ENCODE assay signal across 9 mouse cellular contexts in genomic region chr8:83893915-83894314, GRCm38 (mm10). TPM values are rescaled to one million over a fixed set of nuclear protein-coding genes. Genes with fewer than 3 reads are reported as not detected.
DNase-seq lines count a peak whose midpoint lies in the region; ATAC-seq and TF ChIP-seq lines count a peak whose summit lies in the region.
"Had no signal": no experiment of that assay in that cellular context is flagged by ENCODE, and none has a peak within 500 bp of the region (broad histone marks: within the 10 kb centered on the region; RNA-seq: fewer than 3 reads in every experiment).

No protein-coding gene starts in this region.

- peak; percentile 68 to 83 for DNase-seq in heart, adult 2 months
- DNase-seq in heart, embryonic 10.5 days (ENCODE audit: low spot score), result no peak
- peak; percentile 79 to 87 for DNase-seq in CD8-positive naive resting alpha-beta T cell, adult 2 months (ENCODE audit: low read depth in 2 of 2, low spot score in 2 of 2)
- DNase-seq in c-Kit-positive CD71-positive TER-119-negative erythroid progenitor cells, embryonic 14.5 days (ENCODE audit: low read depth), result peak; percentile 57
- DNase-seq in frontal cortex, postnatal 36 days (ENCODE audit: low spot score in 2 of 2), result peak; percentile 87
- peak; percentile 75 to 94 for DNase-seq in layer of hippocampus, postnatal 25 days (ENCODE audit: extremely low spot score in 1 of 2, low spot score in 1 of 2)
- peak; percentile 58 for DNase-seq in midbrain, postnatal 0 days (ENCODE audit: low spot score)
- peak; percentile 90 for DNase-seq in testis, postnatal 10 days (ENCODE audit: low spot score)

- no peaks in the 10 kb centered on the region for H3K9me3 ChIP-seq in heart, embryonic 10.5 days
- H3K9me3 ChIP-seq in midbrain, postnatal 0 days (ENCODE audit: low read length), result no peaks in the 10 kb centered on the region
- H3K9me3 ChIP-seq: limb, embryonic 13.5 days had no signal

- H3K4me3 ChIP-seq in heart, adult 2 months, result no peak overlapping the region
- no peak overlapping the region for H3K4me3 ChIP-seq in heart, embryonic 10.5 days
- no peak overlapping the region for H3K4me3 ChIP-seq in midbrain, postnatal 0 days (ENCODE audit: low read depth, low read length)
- H3K4me3 ChIP-seq: limb, embryonic 13.5 days had no signal

- intact Hi-C loops in heart, adult 2 months (cut with DNase I), result loop anchor here (1.0 to 2.0 kb wide), 2 partner anchors 169 to 232 kb away; no protein-coding TSS in a partner anchor

- H3K9ac ChIP-seq in heart, adult 2 months (ENCODE audit: low read depth, low read length), result no peak overlapping the region
- H3K9ac ChIP-seq in midbrain, postnatal 0 days (replicated peaks; ENCODE audit: low read length, poor library complexity, severe bottlenecking), result no peak overlapping the region
- H3K9ac ChIP-seq: limb, embryonic 13.5 days had no signal

- TF ChIP-seq CTCF in heart, adult 2 months (IDR thresholded peaks at IDR 0.05), result peak; percentile 90
- TF ChIP-seq CTCF in midbrain, postnatal 0 days (IDR thresholded peaks at IDR 0.05), result peak; percentile 90

- no peak overlapping the region for H3K4me2 ChIP-seq in midbrain, postnatal 0 days (ENCODE audit: low read depth, low read length, poor library complexity, severe bottlenecking)
- H3K4me2 ChIP-seq: limb, embryonic 13.5 days had no signal

- no peak for TF ChIP-seq POLR2A in heart, adult 2 months (IDR thresholded peaks at IDR 0.05; ENCODE audit: insufficient read depth, low read depth, low read length)

- H3K4me1 ChIP-seq in heart, adult 2 months (ENCODE audit: control insufficient read depth, insufficient read depth, low read length), result no peaks in the 10 kb centered on the region
- H3K4me1 ChIP-seq in heart, embryonic 10.5 days, result peaks cover 15% of the 10 kb centered on the region
- no peaks in the 10 kb centered on the region for H3K4me1 ChIP-seq in midbrain, postnatal 0 days (ENCODE audit: insufficient read depth, low read length)

- no peaks in the 10 kb centered on the region for H3K79me2 ChIP-seq in heart, adult 2 months (replicated peaks; ENCODE audit: control insufficient read depth, insufficient read depth, low read length)

- WGBS in heart, adult 2 months, result under 1% methylated on average over 5 of the region's 5 CpGs
- 2% methylated on average over 5 of the region's 5 CpGs for WGBS in heart, embryonic 10.5 days
- 3% methylated on average over 5 of the region's 5 CpGs for WGBS in midbrain, postnatal 0 days

- TF ChIP-seq EP300 in heart, adult 2 months (IDR thresholded peaks at IDR 0.05; ENCODE audit: insufficient read depth, low read depth, low read length), result 0 out of 2 replicates have a peak, but pooled peaks have one; percentile 41

- H3K36me3 ChIP-seq in heart, adult 2 months (ENCODE audit: control insufficient read depth, insufficient read depth, low read length), result no peaks in the 10 kb centered on the region
- no peaks in the 10 kb centered on the region for H3K36me3 ChIP-seq in heart, embryonic 10.5 days
- H3K36me3 ChIP-seq in midbrain, postnatal 0 days (ENCODE audit: insufficient read depth, low read length), result no peaks in the 10 kb centered on the region
- H3K36me3 ChIP-seq: limb, embryonic 13.5 days had no signal

- no peak overlapping the region for H3K27ac ChIP-seq in heart, adult 2 months
- H3K27ac ChIP-seq in heart, embryonic 10.5 days, result no peak overlapping the region
- no peak overlapping the region for H3K27ac ChIP-seq in midbrain, postnatal 0 days (ENCODE audit: low read depth, low read length)
- H3K27ac ChIP-seq: limb, embryonic 13.5 days had no signal

- no peak for ATAC-seq in midbrain, postnatal 0 days (ENCODE audit: low FRiP score)

- no peaks in the 10 kb centered on the region for H3K27me3 ChIP-seq in heart, adult 2 months (ENCODE audit: control insufficient read depth, insufficient read depth, low read length)
- peaks cover 49% of the 10 kb centered on the region for H3K27me3 ChIP-seq in heart, embryonic 10.5 days (ENCODE audit: insufficient read depth, poor library complexity, severe bottlenecking)
- H3K27me3 ChIP-seq in midbrain, postnatal 0 days (ENCODE audit: insufficient read depth, low read length), result no peaks in the 10 kb centered on the region

RNA-seq across cellular contexts. Expression of gene Adgrl1, which starts 6.0 kb away (rescaled TPM):
- total RNA-seq in heart, adult 2 months (2021), result 10 to 100 TPM; 11.3 to 12.9 TPM
- polyA plus RNA-seq in heart, adult 2 months (2012; rRNA removed), result 33.8 and 45.8 TPM in 2 replicates
- 8.5 and 12.0 TPM in 2 replicates for polyA plus RNA-seq in heart, embryonic 10.5 days (2016; fragmentation: Nextera tagmentation; extraction: Ambion mirVana)
- total RNA-seq in layer of hippocampus, postnatal 25 days (2021), result 100 to 1,000 TPM; 315 to 348 TPM
- 394 and 593 TPM in 2 replicates for total RNA-seq in midbrain, postnatal 0 days (2014; rRNA removed)
- polyA plus RNA-seq in midbrain, postnatal 0 days (2015; fragmentation: Nextera tagmentation; extraction: Ambion mirVana), result 55.5 and 55.9 TPM in 2 replicates

Comparison
In these comparisons a context has a peak if more than half of its experiments do, and no peak if none do; other contexts are left out.
1. RNA of gene Adgrl1, which starts 6.0 kb away (total RNA-seq): 394 to 593 TPM in midbrain, postnatal 0 days and 315 to 348 TPM in layer of hippocampus, postnatal 25 days; 11.3 to 12.9 TPM in heart, adult 2 months; every median in the first group is over 10 times any median in the second.